Mouse (Mus musculus) stomach, embryonic 16.5 days (tissue): Measurements from ENCODE around the gene Sgo2a. TPM values are rescaled to one million over a fixed set of nuclear protein-coding genes. Genes with fewer than 3 reads are reported as not detected.
"Not testable (repeated sequence)": the region's sequence is repeated elsewhere in the genome, so short reads cannot be mapped to it uniquely, and the experiment has no call there.

Experiments used
- ATAC-seq: fragments of 200-750 bp; cut with Nextera tagmentation; 2 replicates; pipeline ENCODE4 v1.8.0; 2017; ENCODE audit warnings: moderate number of reproducible peaks, moderate TSS enrichment; ENCODE audit not compliant: insufficient read depth, low FRiP score
- H3K27ac ChIP-seq: fragments of 300-500 bp; sonication (generic); 2 replicates; pipeline ENCODE4 v1.5.1; 2014; ENCODE audit warnings: low read length
- H3K27me3 ChIP-seq: fragments of 300-500 bp; sonication (generic); 2 replicates; pipeline ENCODE4 v1.6.1; 2014; ENCODE audit warnings: low read length, control low read depth, mixed read lengths; ENCODE audit not compliant: control insufficient read depth, insufficient read depth
- H3K36me3 ChIP-seq: fragments of 300-500 bp; sonication (generic); 2 replicates; pipeline ENCODE4 v1.6.1; 2014; ENCODE audit warnings: low read length; ENCODE audit not compliant: control insufficient read depth, insufficient read depth
- H3K4me1 ChIP-seq: fragments of 300-500 bp; sonication (generic); 2 replicates; pipeline ENCODE4 v1.6.1; 2014; ENCODE audit warnings: low read length, control low read depth, mixed read lengths; ENCODE audit not compliant: control insufficient read depth, insufficient read depth
- H3K4me2 ChIP-seq: fragments of 300-500 bp; sonication (generic); 2 replicates; pipeline ENCODE4 v1.6.1; 2014; ENCODE audit warnings: low read depth, low read length, mixed read lengths
- H3K4me3 ChIP-seq: fragments of 300-500 bp; sonication (generic); replicated peaks from 2 replicates; pipeline ENCODE4 v1.5.1; 2014; ENCODE audit warnings: mild to moderate bottlenecking, low read length
- H3K9ac ChIP-seq: fragments of 300-500 bp; sonication (generic); 2 replicates; pipeline ENCODE4 v1.6.1; 2014; ENCODE audit warnings: low read length
- H3K9me3 ChIP-seq: fragments of 300-500 bp; sonication (generic); replicated peaks from 2 replicates; pipeline ENCODE4 v1.6.1; 2016; ENCODE audit warnings: low read length, control low read depth; ENCODE audit not compliant: control insufficient read depth
- whole genome bisulfite sequencing: fragments of 180-500 bp; shearing (Covaris S2); extraction: QIAGEN DNeasy Blood & Tissue Kit; methylation state at CpG from one replicate; pipeline ENCODE4 v1.1.7; 2014; 5-methylcytosine and 5-hydroxymethylcytosine counted together
- polyA plus RNA-seq: library from polyadenylated mRNA; unstranded; fragments of >200 nt; fragmentation: Nextera tagmentation; extraction: Ambion mirVana; gene quantifications from 2 replicates; pipeline ENCODE4 v1.2.1, GENCODE M21; 2015

Gene Sgo2a
- polyA plus RNA-seq, 1 experiment from 2014 or later, result 13.1 TPM

DNA sequence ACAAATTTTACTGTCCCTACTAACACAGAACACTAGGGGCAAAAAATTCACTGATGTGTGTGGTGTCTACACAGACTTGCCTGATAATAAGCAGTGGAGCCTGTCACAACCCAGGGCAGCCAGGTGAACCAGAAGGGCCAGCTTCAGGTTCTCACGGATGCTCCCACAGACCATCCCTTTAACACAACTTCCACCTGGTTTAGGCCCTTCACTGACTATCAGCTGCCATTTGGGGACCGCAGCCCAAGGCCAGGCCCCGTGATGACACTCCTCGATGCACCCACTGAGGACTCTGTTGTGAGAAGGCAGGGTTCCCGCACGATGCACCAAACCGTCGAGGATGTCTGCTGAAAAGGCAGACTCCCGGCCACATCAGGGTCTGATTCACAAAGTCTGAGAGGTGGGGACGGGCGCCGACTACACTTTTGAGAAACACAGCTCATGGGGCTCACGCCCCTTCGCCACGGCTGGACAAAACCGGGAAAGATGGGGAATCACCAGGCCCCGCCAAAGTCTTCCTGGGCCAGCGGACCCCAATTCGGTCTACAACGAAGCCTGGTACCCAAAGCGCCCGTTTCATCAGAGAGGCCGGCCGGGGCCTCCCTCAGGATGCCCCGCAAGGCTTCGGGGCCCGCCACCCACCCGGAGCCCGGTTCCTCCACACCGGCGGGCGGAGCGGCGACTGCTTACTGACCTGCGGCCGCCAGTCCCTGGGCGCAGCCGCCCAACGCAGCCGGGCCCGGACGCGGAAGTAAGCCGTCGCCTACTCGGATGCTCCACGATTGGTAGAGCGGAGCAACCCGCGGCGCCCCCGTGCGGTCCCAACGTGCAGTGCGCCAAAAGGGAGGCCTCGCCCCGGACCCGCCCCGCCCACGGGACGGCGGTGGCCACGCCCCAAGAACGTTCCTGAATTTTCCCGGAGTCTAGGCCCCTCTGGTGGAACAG, 26.2 kb upstream of the Sgo2a start:
- Histone ChIP-seq H3K27me3 (no peaks in the 10 kb centered on the region), H3K4me3 (peak overlapping the region; percentile 84), H3K27ac (peak overlapping the region; percentile 72), H3K4me2 (peak overlapping the region; percentile 91), H3K36me3 (no peaks in the 10 kb centered on the region), H3K4me1 (0 out of 2 replicates have a peak, but pooled peaks cover 7% of the 10 kb centered on the region), H3K9me3 (no peaks in the 10 kb centered on the region), H3K9ac (peak overlapping the region; percentile 96)
- peak; percentile 97 for ATAC-seq
- WGBS, result under 1% methylated on average over 65 of the region's 65 CpGs

DNA sequence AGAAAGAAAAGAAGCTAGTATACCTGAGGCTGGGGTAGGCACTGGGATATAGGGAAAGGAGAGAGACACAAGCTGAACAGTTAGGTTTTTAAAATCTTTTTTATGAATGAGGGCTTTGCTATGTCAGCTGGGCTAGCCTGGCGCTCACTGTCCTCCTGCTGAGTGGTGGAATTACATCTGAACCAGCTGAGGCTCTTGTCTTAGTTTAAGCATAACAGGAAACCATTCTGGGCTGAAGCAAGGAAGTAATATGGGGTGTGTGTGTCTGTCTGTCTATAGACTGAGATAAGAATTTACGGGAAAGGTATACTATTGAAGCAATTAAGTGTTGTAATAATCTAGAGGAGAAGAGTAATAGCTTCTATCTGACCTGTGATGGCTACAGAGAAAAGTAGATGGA, 24.2 kb upstream of the Sgo2a start:
- no peaks in the 10 kb centered on the region for H3K27me3 ChIP-seq
- no peak for ATAC-seq
- 85% methylated on average over 2 of the region's 2 CpGs for WGBS
- no peak overlapping the region for H3K9ac ChIP-seq
- no peaks in the 10 kb centered on the region for H3K9me3 ChIP-seq
- H3K36me3 ChIP-seq, result no peaks in the 10 kb centered on the region
- H3K4me2 ChIP-seq, result no peak overlapping the region
- H3K4me1 ChIP-seq, result 0 out of 2 replicates have a peak, but pooled peaks cover 7% of the 10 kb centered on the region
- H3K27ac ChIP-seq, result no peak overlapping the region
- H3K4me3 ChIP-seq, result no peak overlapping the region

DNA sequence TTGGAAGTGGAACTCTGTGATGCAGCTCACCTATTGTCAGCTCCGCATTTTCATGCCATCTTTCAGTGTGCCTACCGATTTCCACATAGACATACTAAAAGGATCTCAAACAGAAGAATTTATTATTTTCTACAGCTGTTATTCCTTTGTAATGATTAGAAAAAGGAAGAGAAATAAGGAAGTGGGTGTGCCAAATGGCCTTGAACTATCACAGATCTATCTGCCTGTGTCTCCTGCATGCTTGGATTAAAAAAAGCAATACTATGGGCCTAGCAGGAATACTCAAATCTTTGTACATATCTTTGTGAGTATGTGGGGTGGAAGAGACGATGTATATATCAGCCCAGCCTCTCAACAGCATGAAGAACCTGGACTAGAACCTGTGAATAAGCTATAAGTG, 18.9 kb upstream of the Sgo2a start:
- no peak for ATAC-seq
- H3K27ac ChIP-seq, result no peak overlapping the region
- WGBS, result 85% methylated on average over 3 of the region's 3 CpGs

DNA sequence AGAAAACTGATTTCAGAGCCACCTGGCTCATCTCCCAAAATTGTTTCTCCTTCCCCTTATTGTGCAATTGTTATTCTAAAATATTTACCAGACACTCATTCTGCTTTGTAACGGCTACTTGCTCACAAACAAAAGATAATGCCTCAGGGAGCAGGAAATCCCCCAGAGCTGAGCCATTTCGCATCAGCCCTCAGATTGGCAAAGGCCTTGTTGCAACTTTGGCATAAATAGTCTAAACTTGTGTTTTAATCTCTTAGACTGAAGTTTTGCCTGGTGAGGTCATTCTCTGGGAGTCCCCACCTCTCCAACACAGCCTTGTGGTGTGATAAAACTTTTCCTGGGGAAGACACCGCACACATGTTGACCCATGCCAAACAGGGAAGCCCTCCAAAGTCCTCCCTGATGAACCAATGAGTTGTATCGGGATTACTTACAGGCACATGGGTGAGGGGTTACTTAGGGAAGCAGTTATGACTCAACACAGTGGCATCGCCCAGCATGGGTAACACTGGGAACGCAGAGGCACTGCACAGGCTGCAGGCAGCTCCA, 6.6 kb upstream of the Sgo2a start:
- no peaks in the 10 kb centered on the region for H3K4me1 ChIP-seq
- ATAC-seq, result peak; percentile 25; the same call in 1 of the 2 replicates
- no peak overlapping the region for H3K4me3 ChIP-seq
- no peak overlapping the region for H3K9ac ChIP-seq
- H3K36me3 ChIP-seq, result no peaks in the 10 kb centered on the region
- H3K27me3 ChIP-seq, result no peaks in the 10 kb centered on the region
- H3K4me2 ChIP-seq, result no peak overlapping the region
- H3K9me3 ChIP-seq, result no peaks in the 10 kb centered on the region
- no peak overlapping the region for H3K27ac ChIP-seq
- WGBS, result 65% methylated on average over 6 of the region's 6 CpGs

More for the DNA sequence above, 18.9 kb upstream of the Sgo2a start:
- Histone ChIP-seq H3K4me1 (no peaks in the 10 kb centered on the region), H3K36me3 (no peaks in the 10 kb centered on the region), H3K9me3 (no peaks in the 10 kb centered on the region), H3K4me3 (no peak overlapping the region), H3K9ac (no peak overlapping the region), H3K27me3 (no peaks in the 10 kb centered on the region), H3K4me2 (no peak overlapping the region)

DNA sequence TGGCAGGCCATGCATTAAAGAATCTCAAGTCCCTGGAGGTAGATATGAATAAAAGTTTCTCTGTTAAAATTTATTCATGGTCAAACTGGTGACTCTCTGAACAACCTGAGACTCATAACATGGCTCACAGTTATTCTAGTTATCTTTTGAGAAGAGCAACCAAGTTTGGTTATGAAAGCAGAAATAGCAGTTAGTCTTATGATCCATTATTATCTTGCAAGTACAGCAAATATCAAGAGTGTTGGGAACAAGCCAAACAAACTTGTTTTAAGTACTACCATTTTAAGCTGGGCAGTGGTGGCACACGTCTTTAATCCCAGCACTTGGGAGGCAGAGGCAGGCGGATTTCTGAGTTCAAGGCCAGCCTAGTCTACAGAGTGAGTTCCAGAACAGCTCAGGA, 4.5 kb upstream of the Sgo2a start:
- Histone ChIP-seq H3K27me3 (no peaks in the 10 kb centered on the region), H3K9ac (no peak overlapping the region), H3K4me2 (no peak overlapping the region), H3K4me3 (no peak overlapping the region), H3K27ac (no peak overlapping the region), H3K4me1 (no peaks in the 10 kb centered on the region; the same call in 1 of the 2 replicates), H3K9me3 (no peaks in the 10 kb centered on the region), H3K36me3 (no peaks in the 10 kb centered on the region)
- 78% methylated on average over 2 of the region's 2 CpGs for WGBS
- no peak for ATAC-seq

DNA sequence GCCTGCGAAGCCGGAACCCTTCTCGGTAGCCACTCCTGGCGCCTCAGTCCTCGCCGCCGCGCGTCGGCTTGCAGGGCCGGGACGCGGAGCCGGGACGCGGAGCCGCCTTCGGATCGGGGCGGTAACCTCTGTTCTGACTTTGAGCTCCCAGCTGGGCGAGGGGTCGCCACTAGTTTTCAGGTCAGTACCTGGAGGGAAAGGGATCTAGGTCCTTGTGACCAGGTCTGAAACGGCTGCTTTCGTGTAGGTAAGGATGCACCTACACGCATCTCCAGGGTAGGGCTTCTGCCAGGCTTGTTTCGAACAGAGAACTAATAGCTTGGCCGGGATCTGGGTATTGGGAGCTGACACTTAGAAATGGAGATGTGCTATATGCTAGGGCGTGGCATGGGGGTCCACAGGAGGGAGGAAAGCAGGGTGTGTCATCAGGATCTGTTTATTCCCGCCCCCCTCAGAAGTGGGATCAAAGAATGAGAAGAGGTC, 403 bp downstream of the Sgo2a start:
- peak; percentile 48; the same call in 1 of the 2 replicates for ATAC-seq
- Histone ChIP-seq H3K9me3 (no peaks in the 10 kb centered on the region), H3K4me1 (peaks cover 16% of the 10 kb centered on the region), H3K36me3 (no peaks in the 10 kb centered on the region), H3K4me2 (peak overlapping the region; percentile 78), H3K27me3 (no peaks in the 10 kb centered on the region), H3K4me3 (peak overlapping the region; percentile 63), H3K27ac (peak overlapping the region; percentile 7; the same call in 1 of the 2 replicates), H3K9ac (peak overlapping the region; percentile 82)
- WGBS, result under 1% methylated on average over 29 of the region's 29 CpGs

DNA sequence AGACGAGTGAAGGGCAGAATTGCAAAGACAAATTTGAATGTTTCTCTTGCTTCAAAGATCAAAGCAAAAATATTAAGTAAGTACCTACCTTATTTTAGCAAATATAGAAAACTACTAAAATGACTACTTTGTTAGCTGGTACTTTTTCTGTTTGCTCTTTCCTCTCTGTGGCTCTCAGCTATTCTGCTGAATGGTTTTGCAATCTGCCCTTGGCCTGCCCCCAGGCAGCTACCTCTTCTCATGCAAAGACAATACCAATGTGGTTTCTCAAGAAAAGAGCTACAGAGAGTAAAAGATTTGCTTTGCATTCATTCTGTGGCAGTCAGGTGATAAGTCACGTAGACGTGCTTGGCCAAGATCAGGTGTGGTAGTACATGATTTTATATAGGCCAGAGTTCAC, 2.4 kb downstream of the Sgo2a start:
- Histone ChIP-seq H3K4me2 (no peak overlapping the region), H3K27ac (no peak overlapping the region), H3K9me3 (no peaks in the 10 kb centered on the region), H3K27me3 (no peaks in the 10 kb centered on the region), H3K36me3 (no peaks in the 10 kb centered on the region), H3K4me3 (no peak overlapping the region), H3K4me1 (peaks cover 16% of the 10 kb centered on the region), H3K9ac (no peak overlapping the region)
- WGBS, result 81% methylated on average over 3 of the region's 3 CpGs
- ATAC-seq, result no peak

DNA sequence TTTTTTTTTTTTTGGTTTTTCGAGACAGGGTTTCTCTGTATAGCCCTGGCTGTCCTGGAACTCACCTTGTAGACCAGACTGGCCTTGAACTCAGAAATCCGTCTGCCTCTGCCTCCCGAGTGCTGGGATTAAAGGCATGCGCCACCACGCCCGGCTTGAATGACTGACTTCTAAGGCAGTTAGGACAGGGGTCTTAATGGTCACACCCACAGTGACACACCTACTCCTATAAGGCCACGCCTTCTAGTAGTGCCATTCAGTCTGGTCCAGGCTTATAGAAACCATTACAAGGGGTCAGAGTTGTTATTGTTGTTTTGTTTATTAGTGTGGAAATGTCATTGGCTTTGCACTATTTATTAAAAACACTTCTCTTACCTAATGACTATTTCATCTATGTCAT, 10.6 kb downstream of the Sgo2a start:
- H3K4me3 ChIP-seq, ATAC-seq, H3K4me1 ChIP-seq, H3K4me2 ChIP-seq, H3K9me3 ChIP-seq, H3K27ac ChIP-seq, H3K27me3 ChIP-seq, H3K36me3 ChIP-seq, H3K9ac ChIP-seq: not testable (repeated sequence)
- 92% methylated on average over 7 of the region's 7 CpGs for WGBS

DNA sequence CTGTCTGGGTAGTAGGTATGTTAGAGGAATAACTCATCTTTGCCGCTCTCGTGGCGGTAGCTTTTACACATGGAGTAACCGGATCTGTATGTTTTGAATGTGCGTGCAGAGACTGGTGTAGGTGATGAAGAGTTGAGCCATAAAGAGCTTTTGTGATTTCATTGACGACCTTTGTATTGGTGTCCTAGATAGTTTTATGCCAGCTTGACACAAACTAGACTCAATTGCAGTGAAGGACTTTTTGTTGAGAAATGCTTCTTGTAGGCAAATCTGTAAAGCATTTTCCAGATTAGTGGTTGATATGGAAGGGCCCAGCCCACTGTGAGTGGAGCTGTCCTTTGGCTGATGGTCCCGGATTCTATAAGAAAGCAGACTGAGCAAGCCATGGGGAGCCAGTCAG, 23.1 kb downstream of the Sgo2a start, which contains the start of gene Kctd18:
Kctd18 (minus strand) TSS at position 101 of the 400 bp plus-strand sequence.
- no peak within 1 kb of the TSS for H3K4me3 ChIP-seq
- no peaks in the 10 kb centered on the region for H3K27me3 ChIP-seq
- no peak for ATAC-seq
- WGBS, result 94% methylated on average over 7 of the region's 7 CpGs
- no peak within 1 kb of the TSS for H3K27ac ChIP-seq
- no peaks in the 10 kb centered on the region for H3K9me3 ChIP-seq
- H3K9ac ChIP-seq, result no peak within 1 kb of the TSS
- H3K4me1 ChIP-seq, result no peaks in the 10 kb centered on the region
- H3K4me2 ChIP-seq, result no peak within 1 kb of the TSS
- peaks cover 9% of the 10 kb centered on the region; the same call in 1 of the 2 replicates for H3K36me3 ChIP-seq
